Mouse (Mus musculus): ENCODE measurements around the gene Cox15.

The Cox15 gene

GRCm38 (mm10) chr19:43752489-43753225 lies at the start of gene Cox15, which contains the start of gene Cutc:
Gene Cox15 (minus strand): TSS chr19:43753000.
Gene Cutc (plus strand): TSS chr19:43752996.
- DNase-seq (ENCODE audit: low spot score in 2 of 2) = peak; percentile 93 to 98

- DNase-seq (ENCODE audit: low spot score in 2 of 2) = no peak
These were observed 48.7 kb upstream of the Cox15 start for GRCm38 (mm10) chr19:43801427-43802051.

- no peak for DNase-seq (ENCODE audit: low spot score in 2 of 2)
These were observed 44.4 kb upstream of the Cox15 start for GRCm38 (mm10) chr19:43797216-43797615.

- no peak for DNase-seq (ENCODE audit: low spot score in 2 of 2)
These were observed 42.7 kb upstream of the Cox15 start for GRCm38 (mm10) chr19:43795511-43795910.

GRCm38 (mm10) chr19:43793951-43794350 lies 41.2 kb upstream of the Cox15 start:
- no peak for DNase-seq (ENCODE audit: low spot score in 2 of 2)

- no peak for DNase-seq (ENCODE audit: low spot score in 2 of 2)
These were observed 39.7 kb upstream of the Cox15 start for GRCm38 (mm10) chr19:43792537-43792936.

GRCm38 (mm10) chr19:43789817-43790216 lies 37.0 kb upstream of the Cox15 start:
- DNase-seq (ENCODE audit: low spot score in 2 of 2) = no peak

GRCm38 (mm10) chr19:43786249-43787026 lies 33.6 kb upstream of the Cox15 start:
- DNase-seq (ENCODE audit: low spot score in 2 of 2) = no peak

- no peak for DNase-seq (ENCODE audit: low spot score in 2 of 2)
These were observed 32.0 kb upstream of the Cox15 start for GRCm38 (mm10) chr19:43784761-43785160.

GRCm38 (mm10) chr19:43781980-43782379 lies 29.2 kb upstream of the Cox15 start, which contains the start of gene Abcc2:
Gene Abcc2 (plus strand): TSS chr19:43782192.
- no peak for DNase-seq (ENCODE audit: low spot score in 2 of 2)

- no peak for DNase-seq (ENCODE audit: low spot score in 2 of 2)
These were observed 27.6 kb upstream of the Cox15 start for GRCm38 (mm10) chr19:43780391-43780790.

- DNase-seq (ENCODE audit: low spot score in 2 of 2) = no peak
These were observed 24.5 kb upstream of the Cox15 start for GRCm38 (mm10) chr19:43777308-43777707.

- no peak for DNase-seq (ENCODE audit: low spot score in 2 of 2)
These were observed 23.8 kb upstream of the Cox15 start for GRCm38 (mm10) chr19:43776561-43776960.

- no peak for DNase-seq (ENCODE audit: low spot score in 2 of 2)
These were observed 22.6 kb upstream of the Cox15 start for GRCm38 (mm10) chr19:43775433-43775832.

GRCm38 (mm10) chr19:43772311-43772710 lies 19.5 kb upstream of the Cox15 start:
- no peak for DNase-seq (ENCODE audit: low spot score in 2 of 2)

- no peak for DNase-seq (ENCODE audit: low spot score in 2 of 2)
These were observed 18.7 kb upstream of the Cox15 start for GRCm38 (mm10) chr19:43771499-43771969.

GRCm38 (mm10) chr19:43770584-43770983 lies 17.8 kb upstream of the Cox15 start:
- DNase-seq (ENCODE audit: low spot score in 2 of 2) = no peak

GRCm38 (mm10) chr19:43769366-43769960 lies 16.7 kb upstream of the Cox15 start:
- no peak for DNase-seq (ENCODE audit: low spot score in 2 of 2)

GRCm38 (mm10) chr19:43767549-43768322 lies 14.9 kb upstream of the Cox15 start:
- no peak for DNase-seq (ENCODE audit: low spot score in 2 of 2)

- no peak for DNase-seq (ENCODE audit: low spot score in 2 of 2)
These were observed 13.7 kb upstream of the Cox15 start for GRCm38 (mm10) chr19:43766451-43766850.

GRCm38 (mm10) chr19:43762410-43762809 lies 9.6 kb upstream of the Cox15 start:
- DNase-seq (ENCODE audit: low spot score in 2 of 2) = no peak

All from cerebellum, postnatal 4 days (tissue).